Mouse (Mus musculus): ENCODE data around the gene Gm45623. TPM values are rescaled to one million over a fixed set of nuclear protein-coding genes. Genes with fewer than 3 reads are reported as not detected.

Gene Gm45623
- total RNA-seq, 2 experiments from 2014 or later, result not detected

Other genes with a start within 250 kb of the Gm45623 start
- gene Fbxl21, start 231.4 kb downstream of the Gm45623 start, total RNA-seq (2021), result 1 to 10 TPM; 2.0 to 5.5 TPM
- not detected for gene Lect2, start 205.3 kb downstream of the Gm45623 start, total RNA-seq (2021)
- 10 to 100 TPM; 33.1 to 50.2 TPM for gene Tgfbi, start 144.3 kb downstream of the Gm45623 start, total RNA-seq (2021)
- gene Smad5, start 50.8 kb downstream of the Gm45623 start, total RNA-seq (2021), result 10 to 100 TPM; 57.2 to 59.9 TPM
- gene Trpc7, start 142.2 kb upstream of the Gm45623 start, total RNA-seq (2021), result under 1 TPM; 0.13 to 0.26 TPM